Comparison of ENCODE assay signal across 24 mouse cellular contexts in the genomic region with DNA sequence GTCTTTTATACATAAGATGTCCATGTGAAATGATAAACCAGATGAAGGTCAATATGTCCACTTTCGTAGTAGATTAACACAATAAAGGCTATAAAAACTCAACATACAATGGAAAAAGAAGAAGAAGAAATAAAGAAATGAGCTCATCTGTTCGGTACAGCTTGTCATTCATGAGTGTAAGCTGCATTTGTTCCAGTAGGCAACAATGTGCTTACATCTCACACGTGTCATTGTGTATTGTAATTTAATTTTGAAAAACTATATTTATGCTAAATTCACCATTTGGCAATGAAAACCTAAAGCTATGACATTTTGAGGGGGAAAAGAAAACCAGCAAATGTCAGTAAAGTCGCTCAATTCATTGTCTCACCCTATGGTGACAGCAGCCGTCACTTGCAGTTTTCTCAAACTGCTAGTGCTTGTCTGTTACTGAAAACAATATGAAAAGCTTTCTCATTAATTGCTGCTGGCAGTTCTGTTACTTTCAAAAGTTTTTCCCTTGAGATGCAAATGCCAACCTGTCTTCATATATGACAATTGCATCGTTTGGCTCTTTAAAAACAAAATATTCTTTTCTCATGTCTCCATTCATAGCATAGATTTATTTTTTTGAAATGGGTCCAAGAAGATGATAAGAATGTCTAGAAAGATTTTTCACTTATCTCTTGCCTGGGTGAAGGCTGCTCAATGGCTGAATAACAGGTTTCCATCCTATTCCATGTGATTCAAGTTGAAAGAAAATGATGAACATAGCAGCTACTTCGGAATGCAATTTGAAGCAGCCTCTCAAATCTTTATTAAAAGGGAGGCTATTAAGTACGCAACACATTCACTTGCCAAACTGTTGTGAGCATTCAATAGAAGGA. TPM values are rescaled to one million over a fixed set of nuclear protein-coding genes. Genes with fewer than 3 reads are reported as not detected.
DNase-seq lines count a peak whose midpoint lies in the region; ATAC-seq and TF ChIP-seq lines count a peak whose summit lies in the region.
"Had no signal": no experiment of that assay in that cellular context is flagged by ENCODE, and none has a peak within 500 bp of the region (broad histone marks: within the 10 kb centered on the region; RNA-seq: fewer than 3 reads in every experiment).

No protein-coding gene starts in this region.

- H3K9me3 ChIP-seq in forebrain, embryonic 16.5 days (ENCODE audit: control insufficient read depth, low read length), result peaks cover 4% of the 10 kb centered on the region; the same call in 1 of the 2 replicates
- H3K9me3 ChIP-seq in forebrain, embryonic 12.5 days, result 0 out of 2 replicates have a peak, but pooled peaks cover 5% of the 10 kb centered on the region
- H3K9me3 ChIP-seq in forebrain, postnatal 0 days (ENCODE audit: low read length), result 0 out of 2 replicates have a peak, but pooled peaks cover 4% of the 10 kb centered on the region
- H3K9me3 ChIP-seq in forebrain, embryonic 15.5 days, result peaks cover 7% of the 10 kb centered on the region; the same call in 1 of the 2 replicates
- H3K9me3 ChIP-seq in midbrain, embryonic 11.5 days (ENCODE audit: control insufficient read depth, low read length), result peaks cover 3% of the 10 kb centered on the region; the same call in 1 of the 2 replicates
- no peaks in the 10 kb centered on the region; the same call in 1 of the 2 replicates for H3K9me3 ChIP-seq in midbrain, embryonic 15.5 days
- H3K9me3 ChIP-seq: G1E had no signal

- no peak overlapping the region for H3K27ac ChIP-seq in forebrain, embryonic 16.5 days (ENCODE audit: low read length)
- H3K27ac ChIP-seq in forebrain, embryonic 12.5 days, result no peak overlapping the region
- no peak overlapping the region for H3K27ac ChIP-seq in forebrain, postnatal 0 days (ENCODE audit: low read depth, low read length)
- H3K27ac ChIP-seq in forebrain, embryonic 15.5 days (replicated peaks), result no peak overlapping the region
- no peak overlapping the region for H3K27ac ChIP-seq in midbrain, embryonic 11.5 days (ENCODE audit: low read depth, low read length)
- no peak overlapping the region for H3K27ac ChIP-seq in midbrain, embryonic 15.5 days

- H3K4me3 ChIP-seq in forebrain, embryonic 16.5 days (replicated peaks; ENCODE audit: low read length), result no peak overlapping the region
- H3K4me3 ChIP-seq in forebrain, embryonic 12.5 days (replicated peaks), result no peak overlapping the region
- H3K4me3 ChIP-seq in forebrain, postnatal 0 days (ENCODE audit: low read depth, low read length), result no peak overlapping the region
- H3K4me3 ChIP-seq in forebrain, embryonic 15.5 days, result no peak overlapping the region
- H3K4me3 ChIP-seq in midbrain, embryonic 11.5 days (ENCODE audit: low read depth, low read length), result no peak overlapping the region
- no peak overlapping the region for H3K4me3 ChIP-seq in midbrain, embryonic 15.5 days

- H3K4me2 ChIP-seq in forebrain, embryonic 16.5 days (ENCODE audit: low read length), result no peak overlapping the region
- no peak overlapping the region for H3K4me2 ChIP-seq in forebrain, embryonic 12.5 days
- H3K4me2 ChIP-seq in forebrain, postnatal 0 days (ENCODE audit: low read depth), result no peak overlapping the region
- H3K4me2 ChIP-seq in forebrain, embryonic 15.5 days (replicated peaks), result no peak overlapping the region
- H3K4me2 ChIP-seq in midbrain, embryonic 11.5 days, result no peak overlapping the region
- no peak overlapping the region for H3K4me2 ChIP-seq in midbrain, embryonic 15.5 days

- H3K4me1 ChIP-seq in forebrain, embryonic 16.5 days (replicated peaks; ENCODE audit: control insufficient read depth, insufficient read depth, low read length), result no peaks in the 10 kb centered on the region
- peaks cover under 1% of the 10 kb centered on the region for H3K4me1 ChIP-seq in forebrain, embryonic 12.5 days
- H3K4me1 ChIP-seq in forebrain, postnatal 0 days (ENCODE audit: insufficient read depth), result no peaks in the 10 kb centered on the region
- H3K4me1 ChIP-seq in forebrain, embryonic 15.5 days, result no peaks in the 10 kb centered on the region
- no peaks in the 10 kb centered on the region for H3K4me1 ChIP-seq in midbrain, embryonic 11.5 days (ENCODE audit: control insufficient read depth, insufficient read depth, low read length)
- no peaks in the 10 kb centered on the region for H3K4me1 ChIP-seq in midbrain, embryonic 15.5 days

- peak; percentile 63 for DNase-seq in forebrain, postnatal 0 days
- DNase-seq in midbrain, embryonic 11.5 days (ENCODE audit: low spot score, missing footprints), result peak; percentile 67
- DNase-seq in brain, embryonic 18.5 days (ENCODE audit: low read depth, low spot score), result peak; percentile 42
- no peak for DNase-seq in ovary, postnatal 14 days (ENCODE audit: low spot score)
- DNase-seq: adrenal gland, adult 2 months; adrenal gland, adult 8-10 months; adrenal gland, postnatal 10 days; adrenal gland, postnatal 14 days; adrenal gland, postnatal 25 days; adrenal gland, postnatal 36 days; B cell, adult 2 months; cerebellum, adult 11 months; cerebellum, adult 11-12 months; cerebellum, adult 18-20 months had no signal

- TF ChIP-seq CTCF in forebrain, postnatal 0 days (IDR thresholded peaks at IDR 0.05; ENCODE audit: low read depth), result no peak

- WGBS in forebrain, embryonic 16.5 days, result 56% methylated on average over 8 of the region's 8 CpGs
- WGBS in forebrain, embryonic 12.5 days, result 74% methylated on average over 8 of the region's 8 CpGs
- WGBS in forebrain, postnatal 0 days, result 52% methylated on average over 8 of the region's 8 CpGs
- WGBS in forebrain, embryonic 15.5 days, result 57% methylated on average over 8 of the region's 8 CpGs
- 85% methylated on average over 8 of the region's 8 CpGs for WGBS in midbrain, embryonic 11.5 days
- WGBS in midbrain, embryonic 15.5 days, result 68% methylated on average over 8 of the region's 8 CpGs

- ATAC-seq in forebrain, embryonic 16.5 days, result peak; percentile 63
- ATAC-seq in forebrain, embryonic 12.5 days (ENCODE audit: low FRiP score), result no peak
- ATAC-seq in forebrain, postnatal 0 days, result peak; percentile 92
- no peak for ATAC-seq in forebrain, embryonic 15.5 days (replicated peaks)
- no peak for ATAC-seq in midbrain, embryonic 11.5 days (ENCODE audit: low FRiP score)
- no peak for ATAC-seq in midbrain, embryonic 15.5 days (replicated peaks)
- ATAC-seq: activated CD4-positive, CD25-positive, alpha-beta regulatory T cell, adult 4 months; CD4-positive, CD25-positive, alpha-beta regulatory T cell, adult 4 months; Patski had no signal

- H3K27me3 ChIP-seq in forebrain, embryonic 16.5 days (replicated peaks; ENCODE audit: control insufficient read depth, insufficient read depth, low read length), result no peaks in the 10 kb centered on the region
- no peaks in the 10 kb centered on the region for H3K27me3 ChIP-seq in forebrain, embryonic 12.5 days
- H3K27me3 ChIP-seq in forebrain, postnatal 0 days (ENCODE audit: insufficient read depth, low read length), result no peaks in the 10 kb centered on the region
- no peaks in the 10 kb centered on the region for H3K27me3 ChIP-seq in forebrain, embryonic 15.5 days
- H3K27me3 ChIP-seq in midbrain, embryonic 11.5 days (ENCODE audit: control insufficient read depth, insufficient read depth, low read length), result no peaks in the 10 kb centered on the region
- H3K27me3 ChIP-seq in midbrain, embryonic 15.5 days (replicated peaks), result no peaks in the 10 kb centered on the region
- H3K27me3 ChIP-seq: CH12.LX had no signal

- H3K9ac ChIP-seq in forebrain, embryonic 16.5 days (replicated peaks; ENCODE audit: low read depth, low read length), result no peak overlapping the region
- H3K9ac ChIP-seq in forebrain, embryonic 12.5 days, result no peak overlapping the region
- H3K9ac ChIP-seq in forebrain, postnatal 0 days, result no peak overlapping the region
- no peak overlapping the region for H3K9ac ChIP-seq in forebrain, embryonic 15.5 days (replicated peaks)
- no peak overlapping the region for H3K9ac ChIP-seq in midbrain, embryonic 11.5 days (ENCODE audit: low read length)
- H3K9ac ChIP-seq in midbrain, embryonic 15.5 days, result no peak overlapping the region

- H3K36me3 ChIP-seq in forebrain, embryonic 16.5 days (ENCODE audit: control insufficient read depth, insufficient read depth), result no peaks in the 10 kb centered on the region
- no peaks in the 10 kb centered on the region for H3K36me3 ChIP-seq in forebrain, embryonic 12.5 days (replicated peaks)
- no peaks in the 10 kb centered on the region for H3K36me3 ChIP-seq in forebrain, postnatal 0 days (ENCODE audit: insufficient read depth)
- no peaks in the 10 kb centered on the region for H3K36me3 ChIP-seq in forebrain, embryonic 15.5 days
- no peaks in the 10 kb centered on the region for H3K36me3 ChIP-seq in midbrain, embryonic 11.5 days (ENCODE audit: control insufficient read depth, insufficient read depth, low read length)
- H3K36me3 ChIP-seq in midbrain, embryonic 15.5 days (replicated peaks), result no peaks in the 10 kb centered on the region
- H3K36me3 ChIP-seq: G1E had no signal

RNA-seq across cellular contexts. Expression of a gene that starts 10.4 kb away (rescaled TPM):
- polyA plus RNA-seq in forebrain, embryonic 16.5 days (2015; fragmentation: Nextera tagmentation; extraction: Ambion mirVana), result 11.2 and 12.8 TPM in 2 replicates
- 11.3 and 12.3 TPM in 2 replicates for polyA plus RNA-seq in forebrain, embryonic 12.5 days (2016; fragmentation: Nextera tagmentation; extraction: Ambion mirVana)
- 13.8 and 18.3 TPM in 2 replicates for total RNA-seq in forebrain, postnatal 0 days (2014; rRNA removed)
- 5.5 and 13.5 TPM in 2 replicates for polyA plus RNA-seq in forebrain, postnatal 0 days (2015; fragmentation: Nextera tagmentation; extraction: Ambion mirVana)
- 13.4 and 13.8 TPM in 2 replicates for polyA plus RNA-seq in forebrain, embryonic 15.5 days (2015; fragmentation: Nextera tagmentation; extraction: Ambion mirVana)
- 19.8 and 22.5 TPM in 2 replicates for polyA plus RNA-seq in midbrain, embryonic 11.5 days (2014; fragmentation: Nextera tagmentation; extraction: Ambion mirVana)
- 42.6 and 44.6 TPM in 2 replicates for polyA plus RNA-seq in midbrain, embryonic 15.5 days (2015; fragmentation: Nextera tagmentation; extraction: Ambion mirVana)
- total RNA-seq: MEL had no signal
- polyA plus RNA-seq: activated CD4-positive, CD25-positive, alpha-beta regulatory T cell, adult 4 months had no signal

Comparison
In these comparisons a context has a peak if more than half of its experiments do, and no peak if none do; other contexts are left out.
1. ATAC-seq: peak in forebrain, embryonic 16.5 days (single experiment) and forebrain, postnatal 0 days (single experiment); none in forebrain, embryonic 12.5 days (single experiment), forebrain, embryonic 15.5 days (single experiment), midbrain, embryonic 11.5 days (single experiment) and midbrain, embryonic 15.5 days (single experiment).